Mouse (Mus musculus): ENCODE measurements around the gene Olfr221.

Olfr221 gene

DNA sequence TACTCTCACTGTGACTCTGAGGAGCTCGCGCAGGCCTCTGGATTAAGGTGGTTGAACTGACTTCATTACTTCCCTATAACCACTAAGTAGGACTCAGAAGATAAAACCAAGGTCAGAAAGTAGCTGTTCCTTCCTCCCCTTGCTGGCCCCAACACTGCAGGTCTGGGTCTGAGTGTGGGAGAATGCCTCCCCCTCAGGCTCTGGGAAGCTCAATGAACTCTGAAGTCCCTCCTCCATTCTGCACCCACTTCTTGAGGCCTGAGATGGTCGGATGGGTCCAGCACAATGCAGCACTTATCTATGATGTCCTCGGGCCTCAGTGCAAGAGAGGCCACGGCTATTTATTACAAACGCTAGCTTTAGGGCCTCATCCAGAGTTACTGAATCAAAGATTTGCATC, 36.6 kb downstream of the Olfr221 start:
- DNase-seq (ENCODE audit: low spot score in 2 of 2): no peak

DNA sequence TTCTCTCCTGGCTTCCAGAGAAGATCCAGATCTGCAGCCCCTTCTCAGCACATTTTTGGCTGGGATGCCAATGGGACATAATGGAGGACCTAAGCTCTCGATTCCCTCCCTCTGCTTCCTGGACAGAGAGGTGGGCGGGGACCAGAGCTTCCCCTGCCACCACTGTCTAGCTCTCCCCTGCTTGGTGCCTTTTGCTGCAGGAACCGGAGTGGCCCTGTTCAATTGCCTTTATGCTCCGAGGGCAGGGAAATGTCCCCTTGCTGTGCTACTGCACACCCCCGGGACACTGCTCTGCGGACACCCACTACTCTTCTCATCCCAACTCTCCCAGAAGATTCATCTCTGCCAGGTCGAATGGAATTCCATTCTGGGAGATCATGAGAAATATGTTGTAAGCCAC, 37.1 kb downstream of the Olfr221 start:
- no peak for DNase-seq (ENCODE audit: low spot score in 2 of 2)

- peak; percentile 37 for DNase-seq (ENCODE audit: low spot score in 2 of 2)
These were observed 38.2 kb downstream of the Olfr221 start for GRCm38 (mm10) chr14:52003981-52004495.

- DNase-seq (ENCODE audit: low spot score in 2 of 2): no peak
These were observed 44.8 kb downstream of the Olfr221 start for GRCm38 (mm10) chr14:51997483-51997882.

GRCm38 (mm10) chr14:51996866-51997265, 45.4 kb downstream of the Olfr221 start:
- DNase-seq (ENCODE audit: low spot score in 2 of 2): no peak

GRCm38 (mm10) chr14:51996231-51996841, 45.9 kb downstream of the Olfr221 start:
- no peak for DNase-seq (ENCODE audit: low spot score in 2 of 2)

DNA sequence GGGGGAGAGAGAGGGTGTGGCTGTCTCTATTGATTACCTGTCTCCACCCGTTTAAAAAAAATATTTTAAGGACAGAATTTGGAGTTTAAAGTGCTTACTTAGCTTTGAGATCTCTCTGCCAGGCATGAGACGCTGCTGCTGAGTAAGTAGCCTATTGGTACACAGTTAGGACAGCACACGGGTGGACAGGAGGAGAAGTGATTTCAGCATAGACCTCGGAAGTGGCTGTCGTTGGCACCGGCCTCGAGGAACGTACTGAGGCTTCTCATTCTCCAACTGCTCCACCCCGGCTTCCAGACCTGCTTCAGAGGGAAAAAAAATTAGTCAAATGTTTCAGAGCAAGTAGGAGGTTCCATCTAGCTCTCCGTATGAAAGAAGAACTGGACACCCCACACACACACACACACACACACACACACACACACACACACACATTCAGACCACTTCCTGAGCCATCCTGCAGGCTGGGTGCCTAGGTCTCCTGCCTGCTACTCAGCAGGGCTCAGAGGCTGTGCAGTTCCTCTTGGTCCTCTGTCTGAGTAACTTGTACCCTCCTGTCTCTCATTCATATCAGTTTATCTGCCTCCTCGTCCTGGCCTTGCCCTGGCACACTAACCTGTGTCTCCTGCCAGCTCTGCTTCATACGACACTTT, 46.9 kb downstream of the Olfr221 start:
- DNase-seq (ENCODE audit: low spot score in 2 of 2): no peak

DNA sequence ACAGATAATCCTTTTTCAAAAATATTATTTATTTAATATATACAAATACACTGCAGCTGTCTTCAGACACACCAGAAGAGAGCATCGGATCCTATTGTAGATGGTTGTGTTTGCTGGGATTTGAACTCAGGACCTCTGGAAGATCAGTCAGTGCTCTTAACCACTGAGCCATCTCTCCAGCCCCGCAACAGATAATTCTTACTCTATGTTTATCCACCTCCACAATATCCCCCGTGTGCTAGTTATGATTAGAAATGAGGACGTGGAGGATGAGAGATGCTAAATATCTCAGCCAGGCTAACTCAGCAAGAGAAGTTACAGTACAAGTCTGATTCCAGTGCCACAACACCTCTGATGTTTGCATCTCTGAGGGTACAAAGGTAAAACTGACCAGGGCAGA, 47.8 kb downstream of the Olfr221 start:
- DNase-seq (ENCODE audit: low spot score in 2 of 2): no peak

DNA sequence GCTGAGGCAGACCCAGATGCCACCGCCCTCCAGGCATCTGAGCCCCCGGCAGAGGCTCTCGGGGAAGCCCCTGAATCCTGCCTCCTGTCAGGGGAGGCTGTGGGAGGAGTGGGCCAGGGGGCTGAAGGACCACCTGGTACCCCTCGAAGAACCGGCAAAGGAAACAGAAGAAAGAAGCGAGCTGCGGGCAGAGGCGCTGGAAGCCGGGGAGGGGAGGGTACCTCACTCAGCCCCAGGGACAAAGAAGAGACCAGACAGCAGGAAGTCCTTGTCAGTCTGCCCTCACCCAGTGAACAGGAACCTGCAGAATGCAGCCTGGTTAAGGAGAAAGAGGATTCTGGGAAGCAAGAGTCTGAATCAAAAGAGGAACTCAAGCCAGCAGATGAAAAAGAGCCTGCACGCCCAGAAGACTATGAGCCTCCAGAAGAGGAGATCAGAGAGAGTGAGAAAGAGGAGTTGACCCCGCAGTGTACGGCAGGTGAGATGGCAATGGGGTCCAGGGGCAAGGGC, 52.7 kb downstream of the Olfr221 start:
- DNase-seq (ENCODE audit: low spot score in 2 of 2): no peak

GRCm38 (mm10) chr14:51988731-51989130, 53.5 kb downstream of the Olfr221 start:
- no peak for DNase-seq (ENCODE audit: low spot score in 2 of 2)

DNA sequence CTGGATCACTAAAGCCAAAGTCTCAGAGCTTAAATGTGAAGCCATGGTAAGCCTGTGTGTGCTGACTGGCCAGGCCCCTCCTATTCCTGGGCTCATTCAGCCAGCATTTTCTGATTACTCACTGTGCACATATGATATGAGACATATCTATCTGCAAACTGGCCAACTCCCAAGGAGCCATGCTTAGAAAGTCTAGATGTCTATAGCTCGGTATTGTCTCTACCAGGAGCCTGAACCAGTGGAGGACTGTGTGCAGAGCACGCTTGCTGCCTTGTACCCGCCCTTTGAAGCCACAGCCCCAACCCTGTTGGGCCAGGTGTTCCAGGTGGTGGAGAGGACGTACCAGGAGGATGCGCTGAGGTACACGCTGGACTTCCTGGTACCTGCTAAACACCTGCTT, 55.1 kb downstream of the Olfr221 start:
- DNase-seq (ENCODE audit: low spot score in 2 of 2): no peak

GRCm38 (mm10) chr14:51986153-51986505, 56.1 kb downstream of the Olfr221 start:
- no peak for DNase-seq (ENCODE audit: low spot score in 2 of 2)

- no peak for DNase-seq (ENCODE audit: low spot score in 2 of 2)
These were observed 56.7 kb downstream of the Olfr221 start for GRCm38 (mm10) chr14:51985301-51986152.

- no peak for DNase-seq (ENCODE audit: low spot score in 2 of 2)
These were observed 57.7 kb downstream of the Olfr221 start, which contains the start of gene Arhgef40 for GRCm38 (mm10) chr14:51984247-51985231. TSS of gene Arhgef40 (plus strand) at chr14:51984719.
